Mouse (Mus musculus) common myeloid progenitor, adult 5-6 weeks (primary cell): ENCODE data around the gene Aoc3. TPM values are rescaled to one million over a fixed set of nuclear protein-coding genes. Genes with fewer than 3 reads are reported as not detected.
"Not testable (repeated sequence)": the region's sequence is repeated elsewhere in the genome, so short reads cannot be mapped to it uniquely, and the experiment has no call there.

Experiments
- ATAC-seq: replicated peaks from 2 replicates; pipeline ENCODE4 v1.8.0; 2016; ENCODE audit warnings: low read depth, mild to moderate bottlenecking, moderate TSS enrichment, inconsistent platforms; ENCODE audit not compliant: poor library complexity, severe bottlenecking
- total RNA-seq: library from RNA; stranded (forward); fragments of 200-1000, 187-1606 nt; gene quantifications from 2 replicates; pipeline ENCODE4 v1.2.3, GENCODE M21; 2017

The Aoc3 gene
- total RNA-seq = under 0.01 and 0.29 TPM in 2 replicates

- no peak for ATAC-seq
These were observed at the start of gene Aoc3 for GRCm38 (mm10) chr11:101330371-101330924. Gene Aoc3 (plus strand): TSS chr11:101330605.

DNA sequence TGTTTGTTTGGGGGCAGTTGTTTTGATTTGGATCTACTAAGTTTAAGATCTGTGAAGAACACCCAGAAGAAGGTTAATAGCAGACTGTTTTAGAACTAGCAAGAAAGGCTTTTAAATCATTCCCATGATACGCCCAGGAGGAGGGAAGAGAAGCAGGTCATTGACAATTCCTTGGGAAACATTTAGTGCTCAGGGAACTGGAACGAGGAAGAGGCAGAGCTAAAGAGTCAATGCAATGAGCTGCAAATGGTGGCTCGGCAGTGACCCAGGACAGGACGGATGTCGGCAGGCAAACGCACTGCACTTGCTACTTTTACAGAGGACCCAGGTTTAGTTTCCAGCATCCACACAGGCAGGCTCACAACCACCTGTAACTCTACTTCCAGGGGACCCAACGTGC, 49.6 kb upstream of the Aoc3 start:
- no peak for ATAC-seq

GRCm38 (mm10) chr11:101282896-101283295, 47.5 kb upstream of the Aoc3 start:
- ATAC-seq = no peak

- ATAC-seq = no peak
These were observed 46.6 kb upstream of the Aoc3 start for GRCm38 (mm10) chr11:101283805-101284204.

DNA sequence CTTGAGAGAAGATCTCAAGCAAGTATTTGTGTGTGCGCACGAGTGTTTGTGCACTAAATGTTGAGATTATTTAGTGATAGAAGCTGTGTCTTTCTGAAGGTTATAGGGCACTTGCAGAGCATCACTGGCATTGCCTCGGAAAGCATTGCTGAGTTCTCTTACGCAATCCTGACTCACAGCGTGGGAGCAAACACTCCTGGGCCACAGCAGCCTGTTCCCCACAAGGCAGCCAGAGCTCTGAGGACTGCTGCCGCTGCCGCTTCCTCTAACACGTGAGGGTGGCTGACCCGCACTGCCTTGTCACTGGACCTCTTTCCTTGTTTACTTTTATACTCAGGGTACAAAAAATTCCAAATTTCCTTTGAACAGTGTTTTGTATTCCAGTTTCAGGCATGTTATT, 43.1 kb upstream of the Aoc3 start:
- ATAC-seq = peak; percentile 65

DNA sequence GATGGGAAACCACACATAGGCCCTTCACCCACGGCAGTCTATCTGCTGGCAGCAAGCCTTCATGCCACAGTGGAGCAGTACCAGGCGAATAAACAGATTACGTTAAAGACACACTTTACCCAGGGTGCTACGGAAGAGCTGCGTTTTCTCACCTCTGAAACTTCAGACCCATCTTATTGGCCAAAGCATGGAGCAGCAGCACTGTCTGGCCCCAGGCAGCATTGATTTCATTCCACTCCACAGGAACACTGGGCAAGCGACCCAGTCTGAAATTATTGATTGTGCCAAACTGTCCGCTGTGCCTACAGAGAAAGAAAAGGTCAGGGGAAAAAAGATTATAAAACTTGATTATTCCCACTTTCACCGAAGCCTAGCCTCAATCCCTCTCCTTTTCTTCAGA, 39.2 kb upstream of the Aoc3 start:
- ATAC-seq = no peak

DNA sequence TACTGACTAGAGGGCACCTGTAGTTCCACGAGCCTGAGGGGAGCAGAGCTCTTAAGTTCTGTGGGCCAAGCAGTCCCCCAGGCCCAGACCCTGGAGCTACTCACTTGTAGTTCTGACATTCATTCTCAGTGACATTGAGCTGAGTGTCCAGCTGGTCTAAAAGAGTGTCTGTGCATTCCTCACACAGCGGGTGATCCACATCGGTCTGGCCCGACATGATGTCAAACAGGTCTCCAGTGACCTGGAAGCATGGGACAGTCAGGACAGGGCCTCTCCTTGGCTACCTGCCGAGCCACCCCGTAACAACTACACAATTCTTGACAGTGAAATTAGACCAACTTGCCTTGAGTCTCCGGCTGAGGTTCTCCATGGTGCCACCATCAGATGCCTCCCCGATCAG, 35.2 kb upstream of the Aoc3 start:
- no peak for ATAC-seq

DNA sequence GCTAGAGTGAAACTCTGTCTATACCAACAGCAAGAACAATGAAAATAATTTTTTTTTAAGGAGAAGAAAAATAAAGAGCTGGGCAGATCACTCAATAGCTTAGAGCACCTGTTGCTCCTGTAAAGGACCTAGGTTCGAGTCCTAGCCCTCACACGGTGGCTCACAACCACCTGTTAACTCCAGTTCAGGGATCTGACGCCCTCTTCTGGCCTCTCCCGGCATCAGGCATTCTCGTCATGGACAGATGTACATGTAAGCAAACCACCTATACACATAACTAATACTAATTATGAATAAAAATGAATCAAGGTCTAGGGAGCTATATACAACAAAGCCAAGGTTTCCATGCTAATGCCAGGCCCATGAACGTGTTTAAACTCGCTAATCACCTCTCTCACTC, 29.5 kb upstream of the Aoc3 start:
- ATAC-seq = no peak

- ATAC-seq = no peak
These were observed 29.0 kb upstream of the Aoc3 start for GRCm38 (mm10) chr11:101301299-101302003.

GRCm38 (mm10) chr11:101302004-101302798, 28.2 kb upstream of the Aoc3 start, which contains the start of gene Becn1:
Gene Becn1 (minus strand): TSS chr11:101302286.
- ATAC-seq = peak; percentile 98

GRCm38 (mm10) chr11:101307744-101308143, 22.7 kb upstream of the Aoc3 start:
- ATAC-seq = no peak

- ATAC-seq = no peak
These were observed 19.3 kb upstream of the Aoc3 start for GRCm38 (mm10) chr11:101311083-101311482.

GRCm38 (mm10) chr11:101312150-101312549, 18.3 kb upstream of the Aoc3 start:
- ATAC-seq = no peak

DNA sequence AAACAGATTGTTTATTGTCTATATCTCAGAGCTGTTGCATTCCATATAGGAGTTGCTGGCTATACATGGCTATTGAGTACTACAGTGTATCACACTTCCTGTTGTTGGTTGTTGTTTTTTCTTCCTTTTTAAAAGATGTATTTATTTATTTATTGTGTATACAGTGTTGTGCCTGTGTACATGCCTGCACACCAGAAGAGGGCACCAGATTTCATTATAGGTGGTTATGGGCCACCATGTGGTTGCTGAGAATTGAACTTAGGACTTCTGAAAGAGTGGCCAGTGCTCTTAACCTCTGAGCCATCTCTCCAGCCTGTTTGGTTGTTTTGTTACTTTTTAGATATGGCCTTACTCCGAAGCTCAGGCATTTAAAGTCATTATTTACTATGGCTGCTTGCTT, 15.8 kb upstream of the Aoc3 start:
- no peak for ATAC-seq

DNA sequence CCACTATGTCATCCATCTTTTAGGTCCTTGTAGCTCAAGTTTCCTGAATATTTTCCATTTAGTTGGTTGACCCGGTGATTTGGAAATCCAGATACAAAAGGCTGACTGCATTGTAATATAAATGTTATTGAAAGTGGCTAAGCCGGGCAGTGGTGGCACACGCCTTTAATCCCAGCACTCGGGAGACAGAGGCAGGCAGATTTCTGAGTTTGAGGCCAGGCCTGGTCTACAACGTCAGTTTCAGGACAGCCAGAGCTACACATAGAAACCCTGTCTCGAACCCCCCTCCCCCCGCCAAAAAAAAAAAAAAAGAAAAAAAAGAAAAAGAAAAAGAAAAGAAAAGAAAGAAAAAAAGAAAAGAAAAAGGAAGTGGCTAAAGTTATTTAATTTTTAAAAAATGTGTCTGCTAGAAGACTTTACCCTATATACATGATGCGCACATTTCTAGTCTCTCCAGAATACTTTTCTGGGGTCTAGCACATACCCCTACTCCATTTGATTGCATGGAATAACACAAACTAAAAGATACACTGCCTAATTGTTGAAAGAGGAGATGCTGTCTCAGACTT, 15.2 kb upstream of the Aoc3 start:
- ATAC-seq = no peak

GRCm38 (mm10) chr11:101315665-101316500, 14.5 kb upstream of the Aoc3 start, which contains the start of gene Psme3:
Gene Psme3 (plus strand): TSS chr11:101316213.
- peak; percentile 91 for ATAC-seq

DNA sequence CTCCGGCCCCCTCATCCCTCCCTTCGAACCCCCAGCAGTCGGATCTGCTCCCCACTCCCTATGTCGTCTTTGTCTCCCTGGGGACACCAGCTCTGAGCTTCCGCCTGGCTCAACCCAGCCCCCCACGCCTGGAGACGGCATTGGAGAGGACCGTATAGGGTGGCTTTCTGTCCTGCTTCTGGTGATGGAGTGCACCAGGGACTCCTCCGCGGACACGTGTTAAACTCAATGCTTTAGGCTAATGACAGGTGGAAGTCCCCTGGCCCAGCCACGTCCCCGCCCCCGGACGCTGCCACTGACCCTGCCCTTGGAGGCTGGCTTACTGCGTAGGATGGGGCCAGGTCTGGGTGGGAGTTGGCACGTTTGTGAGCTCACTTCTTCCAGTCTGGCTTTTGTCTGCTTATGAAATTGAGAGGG, 13.9 kb upstream of the Aoc3 start:
- ATAC-seq = peak; percentile 13; the same call in 1 of the 2 replicates

DNA sequence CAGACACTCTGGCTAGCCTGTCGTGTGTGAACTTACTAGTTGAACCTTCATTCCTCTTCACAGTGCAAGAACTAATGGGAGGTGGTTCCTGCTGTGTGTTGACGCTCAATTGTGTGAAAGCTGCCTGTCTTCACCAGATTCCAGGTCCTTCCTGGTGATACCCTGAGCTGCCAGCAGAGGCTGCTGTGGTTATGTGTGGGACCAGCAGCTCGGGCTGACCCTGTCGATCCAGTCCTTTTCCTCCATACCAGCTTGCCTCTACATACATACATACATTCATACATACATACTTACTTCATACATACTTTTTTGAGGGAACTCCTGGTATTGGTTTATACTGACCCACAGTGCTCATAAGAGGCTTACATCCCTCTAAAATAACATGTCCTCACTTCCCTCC, 6.8 kb upstream of the Aoc3 start:
- ATAC-seq = peak; percentile 81

DNA sequence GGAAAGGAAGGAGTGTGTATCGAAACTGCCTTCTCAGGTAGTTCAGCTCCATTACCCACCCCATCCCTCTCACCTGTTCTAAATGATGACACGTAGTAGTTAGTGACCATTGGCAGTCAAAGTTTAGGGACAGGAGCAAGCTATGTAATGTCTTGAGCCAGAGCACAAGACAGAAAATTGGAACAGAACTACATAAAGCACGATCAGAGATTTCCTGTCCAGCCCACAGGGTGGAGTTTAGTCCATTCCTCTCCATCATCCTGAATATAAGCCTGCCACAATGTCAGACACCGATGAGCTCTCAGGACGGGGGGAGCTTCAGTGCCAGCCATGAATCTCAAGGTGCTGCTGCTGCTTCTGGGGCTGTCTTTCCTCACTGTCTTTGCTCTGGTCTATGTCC, 5.6 kb upstream of the Aoc3 start, which contains the start of gene Aoc2:
Gene Aoc2, plus strand, starts transcription at position 301 of the 400 bp plus-strand sequence.
- no peak for ATAC-seq

- not testable (repeated sequence) for ATAC-seq
These were observed 5.2 kb upstream of the Aoc3 start for GRCm38 (mm10) chr11:101325201-101325600.
